Comparison of ENCODE assay signal across 8 mouse cellular contexts in the genomic region with DNA sequence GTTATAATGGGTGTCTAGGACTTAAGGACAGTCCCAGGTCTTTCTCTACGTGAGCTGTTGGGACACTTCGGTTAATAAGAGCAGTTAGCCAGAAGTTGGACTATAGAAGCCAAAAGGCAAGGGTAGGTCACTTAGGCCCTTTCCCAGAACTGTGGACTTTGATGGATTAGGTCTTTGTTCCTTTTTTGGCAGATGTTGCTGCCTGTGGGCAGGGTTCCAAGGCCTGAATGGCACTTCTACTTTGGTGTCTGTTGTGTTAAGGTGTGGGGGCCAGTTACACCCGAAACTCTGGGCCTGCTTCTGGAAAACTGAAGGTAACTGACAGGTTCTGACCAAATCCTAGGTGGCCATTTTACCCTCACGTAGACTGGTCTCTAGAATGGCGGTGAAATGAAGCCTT.
DNase-seq lines count a peak whose midpoint lies in the region; ATAC-seq and TF ChIP-seq lines count a peak whose summit lies in the region.

No protein-coding gene starts in this region.

- ATAC-seq in forebrain, embryonic 13.5 days = peak; percentile 36; the same call in 1 of the 2 replicates
- no peak for ATAC-seq in forebrain, postnatal 0 days
- no peak for ATAC-seq in forebrain, embryonic 15.5 days (replicated peaks)
- no peak for ATAC-seq in limb, embryonic 13.5 days (ENCODE audit: low FRiP score, low read depth)

- no peak overlapping the region for H3K27ac ChIP-seq in forebrain, embryonic 13.5 days
- no peak overlapping the region for H3K27ac ChIP-seq in forebrain, postnatal 0 days (ENCODE audit: low read depth, low read length)
- H3K27ac ChIP-seq in forebrain, embryonic 15.5 days (replicated peaks) = 0 out of 2 replicates have a peak overlapping the region, but pooled peaks have one; percentile 17
- H3K27ac ChIP-seq in limb, embryonic 13.5 days = peak overlapping the region; percentile 40; the same call in 1 of the 2 replicates

- no peaks in the 10 kb centered on the region for H3K36me3 ChIP-seq in forebrain, embryonic 13.5 days (ENCODE audit: poor library complexity, severe bottlenecking)
- no peaks in the 10 kb centered on the region for H3K36me3 ChIP-seq in forebrain, postnatal 0 days (ENCODE audit: insufficient read depth)
- H3K36me3 ChIP-seq in forebrain, embryonic 15.5 days = no peaks in the 10 kb centered on the region
- H3K36me3 ChIP-seq in limb, embryonic 13.5 days = no peaks in the 10 kb centered on the region

- H3K4me1 ChIP-seq in forebrain, embryonic 13.5 days = peaks cover 14% of the 10 kb centered on the region
- H3K4me1 ChIP-seq in forebrain, postnatal 0 days (ENCODE audit: insufficient read depth) = no peaks in the 10 kb centered on the region
- peaks cover 13% of the 10 kb centered on the region for H3K4me1 ChIP-seq in forebrain, embryonic 15.5 days
- peaks cover 23% of the 10 kb centered on the region for H3K4me1 ChIP-seq in limb, embryonic 13.5 days

- 71% methylated on average over 5 of the region's 5 CpGs for WGBS in forebrain, embryonic 13.5 days
- 47% methylated on average over 5 of the region's 5 CpGs for WGBS in forebrain, postnatal 0 days
- 47% methylated on average over 5 of the region's 5 CpGs for WGBS in forebrain, embryonic 15.5 days
- 69% methylated on average over 5 of the region's 5 CpGs for WGBS in limb, embryonic 13.5 days

- DNase-seq in forebrain, postnatal 0 days = no peak
- DNase-seq in 3T3-L1 (ENCODE audit: low read depth, low spot score) = peak; percentile 24
- DNase-seq in layer of hippocampus, adult 8-10 months (ENCODE audit: low spot score in 2 of 2) = no peak
- no peak for DNase-seq in urinary bladder, postnatal 36 days (ENCODE audit: low spot score in 2 of 2)
- DNase-seq in urinary bladder, adult 18-20 months (ENCODE audit: low spot score in 2 of 2) = no peak

- H3K9me3 ChIP-seq in forebrain, embryonic 13.5 days (replicated peaks) = no peaks in the 10 kb centered on the region
- no peaks in the 10 kb centered on the region for H3K9me3 ChIP-seq in forebrain, postnatal 0 days (ENCODE audit: low read length)
- no peaks in the 10 kb centered on the region for H3K9me3 ChIP-seq in forebrain, embryonic 15.5 days
- no peaks in the 10 kb centered on the region for H3K9me3 ChIP-seq in limb, embryonic 13.5 days

- no peaks in the 10 kb centered on the region for H3K27me3 ChIP-seq in forebrain, embryonic 13.5 days
- no peaks in the 10 kb centered on the region for H3K27me3 ChIP-seq in forebrain, postnatal 0 days (ENCODE audit: insufficient read depth, low read length)
- H3K27me3 ChIP-seq in forebrain, embryonic 15.5 days = no peaks in the 10 kb centered on the region
- no peaks in the 10 kb centered on the region; the same call in 1 of the 2 replicates for H3K27me3 ChIP-seq in limb, embryonic 13.5 days

- TF ChIP-seq CTCF in forebrain, postnatal 0 days (IDR thresholded peaks at IDR 0.05; ENCODE audit: low read depth) = no peak

- no peak overlapping the region for H3K4me2 ChIP-seq in forebrain, embryonic 13.5 days
- no peak overlapping the region for H3K4me2 ChIP-seq in forebrain, postnatal 0 days (ENCODE audit: low read depth)
- no peak overlapping the region for H3K4me2 ChIP-seq in forebrain, embryonic 15.5 days (replicated peaks)
- no peak overlapping the region for H3K4me2 ChIP-seq in limb, embryonic 13.5 days (replicated peaks)

- no peak overlapping the region for H3K9ac ChIP-seq in forebrain, embryonic 13.5 days
- H3K9ac ChIP-seq in forebrain, postnatal 0 days = no peak overlapping the region
- H3K9ac ChIP-seq in forebrain, embryonic 15.5 days (replicated peaks) = no peak overlapping the region
- H3K9ac ChIP-seq in limb, embryonic 13.5 days = no peak overlapping the region

- no peak overlapping the region for H3K4me3 ChIP-seq in forebrain, embryonic 13.5 days
- no peak overlapping the region for H3K4me3 ChIP-seq in forebrain, postnatal 0 days (ENCODE audit: low read depth, low read length)
- no peak overlapping the region for H3K4me3 ChIP-seq in forebrain, embryonic 15.5 days
- no peak overlapping the region for H3K4me3 ChIP-seq in limb, embryonic 13.5 days

Comparison
In these comparisons a context has a peak if more than half of its experiments do, and no peak if none do; other contexts are left out.
1. H3K27ac ChIP-seq: peak in forebrain, embryonic 15.5 days (single experiment) and limb, embryonic 13.5 days (single experiment); none in forebrain, embryonic 13.5 days (single experiment) and forebrain, postnatal 0 days (single experiment).